Mouse (Mus musculus) cortical plate, adult 2 months (tissue): ENCODE results near the gene Gm45837. TPM values are rescaled to one million over a fixed set of nuclear protein-coding genes. Genes with fewer than 3 reads are reported as not detected.

Experiments used
- H3K27ac ChIP-seq: fragments of 200-500 bp; 2 replicates; pipeline ENCODE4 v1.5.1; 2012; ENCODE audit warnings: low read length, control low read depth, inconsistent platforms; ENCODE audit not compliant: insufficient read depth
- H3K4me1 ChIP-seq: fragments of 200-500 bp; 2 replicates; pipeline ENCODE4 v1.6.1; 2011; ENCODE audit warnings: low read length; ENCODE audit not compliant: control insufficient read depth, insufficient read depth
- H3K4me3 ChIP-seq: fragments of 200-500 bp; 2 replicates; pipeline ENCODE4 v1.5.1; 2011; ENCODE audit warnings: mild to moderate bottlenecking, low read length, control low read depth; ENCODE audit not compliant: insufficient read depth
- CTCF ChIP-seq: fragments of 200-500 bp; IDR thresholded peaks from 2 replicates; pipeline ENCODE4 v1.5.1; 2011; ENCODE audit warnings: mild to moderate bottlenecking, control low read depth, low read length; ENCODE audit not compliant: insufficient read depth; ENCODE audit errors: extremely low read depth
- POLR2A ChIP-seq: fragments of 200-500 bp; IDR thresholded peaks from 2 replicates; pipeline ENCODE4 v1.6.1; 2011; ENCODE audit warnings: mild to moderate bottlenecking, low read length, control low read depth; ENCODE audit not compliant: insufficient read depth; ENCODE audit errors: extremely low read depth
- polyA plus RNA-seq: library from polyadenylated mRNA; depleted of rRNA; stranded (reverse); fragments of >200 nt; gene quantifications from 2 replicates; pipeline ENCODE4 v1.2.3, GENCODE M21; 2012

The Gm45837 gene
- polyA plus RNA-seq, 1 experiment = 0.56 TPM

- TF ChIP-seq POLR2A (no peak), CTCF (no peak)
- Histone ChIP-seq H3K27ac (no peak overlapping the region), H3K4me3 (no peak overlapping the region), H3K4me1 (peaks cover 38% of the 10 kb centered on the region)
Observed at GRCm38 (mm10) chr7:101478099-101478498, 67.4 kb downstream of the Gm45837 start.

GRCm38 (mm10) chr7:101479841-101480240 lies 69.2 kb downstream of the Gm45837 start:
- no peak for TF ChIP-seq POLR2A
- no peak for TF ChIP-seq CTCF
- Histone ChIP-seq H3K4me1 (peaks cover 45% of the 10 kb centered on the region), H3K27ac (peak overlapping the region; percentile 18; the same call in 1 of the 2 replicates), H3K4me3 (no peak overlapping the region)

DNA sequence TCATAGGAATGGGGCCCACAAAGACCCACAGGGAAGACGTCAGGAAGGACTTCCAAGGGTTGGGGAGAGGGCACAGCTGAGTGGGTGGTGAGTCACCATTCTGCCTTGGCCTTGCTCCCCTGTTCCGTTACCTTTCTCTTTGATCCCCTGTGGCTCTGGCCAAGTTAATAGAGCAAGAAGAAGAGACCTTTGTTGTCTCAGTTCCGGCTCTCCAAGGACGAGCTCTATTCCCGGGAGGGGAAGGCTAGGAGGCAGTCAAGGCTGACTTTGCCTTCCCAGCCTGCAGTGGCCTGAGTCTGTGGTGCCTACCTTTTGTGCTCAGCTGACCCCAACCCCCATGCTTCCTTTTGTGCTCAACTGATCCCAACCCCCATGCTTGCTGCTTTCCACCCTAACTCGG lies 70.0 kb downstream of the Gm45837 start:
- TF ChIP-seq CTCF = no peak
- no peak for TF ChIP-seq POLR2A
- H3K27ac ChIP-seq = peak overlapping the region; percentile 41; the same call in 1 of the 2 replicates
- no peak overlapping the region for H3K4me3 ChIP-seq
- H3K4me1 ChIP-seq = peaks cover 41% of the 10 kb centered on the region

GRCm38 (mm10) chr7:101481872-101482498 lies 71.3 kb downstream of the Gm45837 start:
- TF ChIP-seq POLR2A (no peak), CTCF (no peak)
- Histone ChIP-seq H3K4me3 (no peak overlapping the region), H3K27ac (peak overlapping the region; percentile 56; the same call in 1 of the 2 replicates)

GRCm38 (mm10) chr7:101482499-101483081 lies 71.9 kb downstream of the Gm45837 start:
- H3K4me1 ChIP-seq = peaks cover 35% of the 10 kb centered on the region
- no peak for TF ChIP-seq CTCF
- TF ChIP-seq POLR2A = no peak
- no peak overlapping the region for H3K4me3 ChIP-seq
- H3K27ac ChIP-seq = peak overlapping the region; percentile 56

More at GRCm38 (mm10) chr7:101481872-101482498, 71.3 kb downstream of the Gm45837 start:
- peaks cover 35% of the 10 kb centered on the region for H3K4me1 ChIP-seq

- Histone ChIP-seq H3K27ac (peak overlapping the region; percentile 71), H3K4me1 (peaks cover 33% of the 10 kb centered on the region), H3K4me3 (no peak overlapping the region)
- TF ChIP-seq CTCF (no peak), POLR2A (no peak)
Observed at GRCm38 (mm10) chr7:101483498-101484115, 72.9 kb downstream of the Gm45837 start.

GRCm38 (mm10) chr7:101487102-101487501 lies 76.4 kb downstream of the Gm45837 start:
- H3K4me1 ChIP-seq = peaks cover 18% of the 10 kb centered on the region
- no peak overlapping the region for H3K4me3 ChIP-seq
- no peak overlapping the region for H3K27ac ChIP-seq
- TF ChIP-seq POLR2A (no peak), CTCF (no peak)

DNA sequence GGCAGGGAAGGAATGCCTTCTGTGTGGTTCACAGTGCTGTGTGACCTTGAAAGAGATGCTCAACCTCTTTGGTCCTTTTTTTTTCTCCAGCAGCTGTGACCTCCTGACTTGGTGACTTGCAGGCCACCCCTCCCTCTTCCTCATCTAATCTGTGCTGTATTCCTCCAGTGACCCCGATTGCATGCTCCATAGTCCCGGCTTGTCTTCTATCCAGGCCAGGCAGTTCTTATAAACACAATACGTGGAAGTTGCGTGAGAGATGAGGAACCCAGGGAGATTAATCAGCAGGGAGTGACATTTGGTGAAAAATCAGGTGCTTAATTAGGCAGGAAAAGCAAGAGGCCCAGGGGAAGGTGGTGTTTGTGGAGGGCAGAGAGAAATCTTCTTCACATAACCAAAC lies 80.3 kb downstream of the Gm45837 start:
- H3K27ac ChIP-seq = no peak overlapping the region
- no peak overlapping the region for H3K4me3 ChIP-seq
- H3K4me1 ChIP-seq = 0 out of 2 replicates have a peak, but pooled peaks cover 1% of the 10 kb centered on the region
- TF ChIP-seq CTCF = no peak
- TF ChIP-seq POLR2A = no peak

DNA sequence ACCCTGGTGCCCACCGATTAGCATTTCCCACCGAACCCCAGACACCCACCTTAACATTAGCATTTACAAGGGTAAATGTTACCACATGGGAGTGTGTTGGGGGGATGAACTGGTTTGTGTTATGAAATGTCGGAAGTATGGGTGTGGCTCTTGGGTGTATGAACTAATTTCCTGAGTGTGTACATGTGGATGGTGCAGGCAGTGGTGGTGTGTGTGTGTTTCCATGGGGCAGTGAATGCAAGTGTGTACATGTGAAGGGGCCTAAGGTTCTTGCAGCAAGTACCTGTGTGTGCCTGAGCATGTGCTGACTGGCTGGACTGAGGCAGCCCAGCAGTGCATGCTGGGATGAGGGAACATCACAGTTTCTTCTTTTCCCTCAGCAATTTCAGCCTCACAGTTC lies 87.7 kb downstream of the Gm45837 start:
- no peak overlapping the region for H3K4me3 ChIP-seq
- TF ChIP-seq CTCF (no peak), POLR2A (no peak)
- no peak overlapping the region for H3K27ac ChIP-seq
- peaks cover 14% of the 10 kb centered on the region for H3K4me1 ChIP-seq
